In the genomic region with DNA sequence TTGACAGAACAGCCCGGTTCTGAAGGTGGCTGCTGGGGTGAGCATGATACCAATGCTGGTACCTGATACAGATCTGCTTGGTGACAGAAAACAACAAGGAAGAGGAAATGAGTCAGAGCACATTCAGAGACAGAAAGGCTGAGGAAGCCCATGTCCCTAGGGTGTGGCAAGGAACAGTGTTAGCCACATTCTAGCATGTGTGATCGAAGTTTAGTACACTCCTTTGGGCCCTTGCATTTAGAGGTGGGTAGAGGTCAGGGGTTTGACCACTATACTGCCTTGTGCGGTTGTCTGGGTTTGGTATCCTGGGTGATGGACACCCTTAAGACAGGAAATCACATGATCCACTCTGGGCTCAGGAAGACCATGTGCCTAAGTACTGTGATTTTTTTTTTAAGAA, we compare ENCODE assay signal across 11 mouse cellular contexts.
"Had no signal": no experiment of that assay in that cellular context is flagged by ENCODE, and none has a peak within 500 bp of the region (broad histone marks: within the 10 kb centered on the region; RNA-seq: fewer than 3 reads in every experiment).

No protein-coding gene starts in this region.

- H3K27me3 ChIP-seq: liver, embryonic 15.5 days had no signal

- DNase-seq: kidney, postnatal 25 days; lung, adult 2 months; lung, postnatal 36 days; midbrain, embryonic 14.5 days; right cerebral cortex, postnatal 14 days; thymus, postnatal 36 days had no signal

- H3K36me3 ChIP-seq: limb, embryonic 10.5 days; liver, embryonic 15.5 days; midbrain, embryonic 10.5 days had no signal

- H3K4me3 ChIP-seq: left cerebral cortex, adult 2 months; limb, embryonic 10.5 days; liver, embryonic 15.5 days; midbrain, embryonic 10.5 days had no signal

- H3K27ac ChIP-seq: left cerebral cortex, adult 2 months; limb, embryonic 10.5 days; liver, embryonic 15.5 days; midbrain, embryonic 10.5 days had no signal

- ATAC-seq: lung, postnatal 0 days had no signal

- H3K9me3 ChIP-seq: limb, embryonic 10.5 days; liver, embryonic 15.5 days; midbrain, embryonic 10.5 days had no signal

- H3K4me1 ChIP-seq: limb, embryonic 10.5 days; liver, embryonic 15.5 days had no signal
